Mouse (Mus musculus) hindbrain, embryonic 14.5 days (tissue): ENCODE measurements around the gene Hes3. TPM values are rescaled to one million over a fixed set of nuclear protein-coding genes. Genes with fewer than 3 reads are reported as not detected.

ENCODE experiments used
- ATAC-seq: fragments of 200-750 bp; cut with Nextera tagmentation; 2 replicates; pipeline ENCODE4 v1.8.0; 2017; ENCODE audit warnings: moderate number of reproducible peaks, mild to moderate bottlenecking, moderate TSS enrichment, moderate library complexity; ENCODE audit not compliant: low FRiP score
- DNase-seq: peaks from one replicate; pipeline ENCODE4 v3.0.0-alpha.2; 2015; ENCODE audit warnings: low spot score
- H3K27ac ChIP-seq: fragments of 300-500 bp; sonication (generic); 2 replicates; pipeline ENCODE4 v1.5.1; 2014; ENCODE audit warnings: mild to moderate bottlenecking, moderate library complexity
- H3K27me3 ChIP-seq: fragments of 300-500 bp; sonication (generic); 2 replicates; pipeline ENCODE4 v1.6.1; 2014; ENCODE audit warnings: mild to moderate bottlenecking, low read length, mixed read lengths; ENCODE audit not compliant: control insufficient read depth, insufficient read depth
- H3K36me3 ChIP-seq: fragments of 300-500 bp; sonication (generic); replicated peaks from 2 replicates; pipeline ENCODE4 v1.6.1; 2014; ENCODE audit not compliant: control insufficient read depth, insufficient read depth
- H3K4me1 ChIP-seq: fragments of 300-500 bp; sonication (generic); replicated peaks from 2 replicates; pipeline ENCODE4 v1.6.1; 2014; ENCODE audit warnings: antibody characterized with exemption, low read length, mixed read lengths; ENCODE audit not compliant: control insufficient read depth, insufficient read depth
- H3K4me2 ChIP-seq: fragments of 300-500 bp; sonication (generic); replicated peaks from 2 replicates; pipeline ENCODE4 v1.6.1; 2014; ENCODE audit warnings: mild to moderate bottlenecking, moderate library complexity
- H3K4me3 ChIP-seq: fragments of 300-500 bp; sonication (generic); replicated peaks from 2 replicates; pipeline ENCODE4 v1.5.1; 2014; ENCODE audit warnings: mild to moderate bottlenecking, low read length
- H3K9ac ChIP-seq: fragments of 300-500 bp; sonication (generic); 2 replicates; pipeline ENCODE4 v1.6.1; 2014
- H3K9me3 ChIP-seq: fragments of 300-500 bp; sonication (generic); 2 replicates; pipeline ENCODE4 v1.6.1; 2016; ENCODE audit warnings: low read length; ENCODE audit not compliant: control insufficient read depth
- WGBS: fragments of 180-500 bp; shearing (Covaris S2); extraction: QIAGEN DNeasy Blood & Tissue Kit; methylation state at CpG from one replicate; pipeline ENCODE4 v1.1.7; 2014; 5-methylcytosine and 5-hydroxymethylcytosine counted together
- polyA plus RNA-seq: library from polyadenylated mRNA; unstranded; fragments of >200 nt; fragmentation: Nextera tagmentation; extraction: Ambion mirVana; gene quantifications from 2 replicates; pipeline ENCODE4 v1.2.1, GENCODE M21; 2014

The Hes3 gene
- polyA plus RNA-seq, 1 experiment from 2014 or later, result 0.24 TPM

DNA sequence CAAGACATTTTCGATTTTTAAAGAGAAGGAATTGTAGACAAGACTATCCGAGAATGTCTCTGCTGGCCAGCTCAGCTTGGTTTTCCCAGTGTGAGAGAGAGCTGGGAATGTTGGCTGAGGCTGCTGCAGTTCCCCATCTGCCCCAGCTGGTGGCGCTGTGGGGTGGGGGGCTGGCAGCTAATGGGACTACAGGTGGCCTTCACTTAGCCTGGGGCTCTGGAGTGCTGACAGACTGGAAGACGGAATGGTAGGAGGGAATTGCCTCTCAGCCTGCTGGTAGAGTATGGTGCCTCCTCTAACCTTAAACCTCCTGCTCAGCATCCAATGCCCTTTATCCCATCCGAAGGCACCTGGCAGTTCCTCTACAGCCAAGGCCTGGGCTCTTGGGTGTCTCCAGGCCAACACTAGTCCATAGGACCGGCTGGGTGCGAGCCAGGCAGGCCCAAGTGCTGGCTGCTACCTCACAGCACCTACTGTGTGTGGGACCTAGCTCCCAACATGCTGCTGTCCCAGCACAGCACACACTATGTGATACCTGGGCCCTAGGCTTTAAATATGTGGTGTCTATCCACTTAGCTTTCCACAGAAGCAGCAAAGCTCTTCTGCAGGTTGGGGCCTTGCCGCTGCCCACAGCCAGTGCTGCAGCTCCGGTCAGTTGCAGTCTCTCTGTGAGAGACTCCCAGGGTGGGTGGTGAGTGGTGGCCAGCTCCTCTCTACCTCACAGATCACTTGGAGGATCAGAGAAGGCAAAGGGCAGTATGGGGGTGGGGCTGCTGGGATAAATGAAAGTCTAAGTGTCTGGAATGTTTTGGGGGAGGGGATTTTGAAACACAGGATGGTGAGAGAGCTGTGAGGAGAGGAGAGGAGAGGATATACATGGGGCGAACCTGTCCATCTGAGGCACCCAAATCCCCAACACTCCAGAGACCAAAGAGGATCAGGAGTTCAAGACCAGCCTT is 14.8 kb downstream of the Hes3 start:
- 58% methylated on average over 10 of the region's 10 CpGs for WGBS

DNA sequence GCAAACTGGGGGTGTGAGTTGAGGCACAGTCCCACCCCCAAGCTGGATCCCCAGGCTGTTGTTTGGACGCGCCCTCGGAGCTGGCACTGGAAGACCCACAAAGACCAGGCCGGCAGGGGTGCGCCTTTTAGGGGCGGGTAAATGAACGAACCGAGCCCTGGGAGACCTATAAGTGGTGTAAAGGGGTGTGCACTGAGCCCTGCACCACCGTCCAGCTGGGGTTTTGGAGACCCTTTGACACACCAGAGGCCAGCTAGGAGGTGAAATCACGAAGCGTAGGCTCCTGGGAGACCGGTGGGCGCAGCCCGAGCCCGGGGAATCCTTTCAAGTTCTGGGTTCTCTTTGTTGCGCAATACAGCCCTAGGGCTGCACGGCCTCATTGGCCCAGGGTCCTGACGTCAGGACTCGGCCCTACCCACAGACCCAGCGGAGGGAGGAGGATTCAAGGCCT is 16.8 kb downstream of the Hes3 start:
- H3K9me3 ChIP-seq, result no peaks in the 10 kb centered on the region
- peak; percentile 47 for DNase-seq
- 0 out of 2 replicates have a peak, but pooled peaks have one; percentile 41 for ATAC-seq
- peaks cover 51% of the 10 kb centered on the region for H3K27me3 ChIP-seq
- under 1% methylated on average over 20 of the region's 20 CpGs for WGBS
- H3K4me1 ChIP-seq, result peaks cover 11% of the 10 kb centered on the region; the same call in 1 of the 2 replicates
- peak overlapping the region; percentile 78 for H3K27ac ChIP-seq
- H3K36me3 ChIP-seq, result peaks cover 12% of the 10 kb centered on the region; the same call in 1 of the 2 replicates
- H3K4me2 ChIP-seq, result peak overlapping the region; percentile 91
- peak overlapping the region; percentile 64 for H3K4me3 ChIP-seq
- H3K9ac ChIP-seq, result peak overlapping the region; percentile 87

More for the DNA sequence above, 14.8 kb downstream of the Hes3 start:
- H3K9ac ChIP-seq, result no peak overlapping the region
- H3K4me2 ChIP-seq, result no peak overlapping the region
- H3K4me3 ChIP-seq, result no peak overlapping the region
- no peak overlapping the region for H3K27ac ChIP-seq
- H3K4me1 ChIP-seq, result peaks cover 11% of the 10 kb centered on the region; the same call in 1 of the 2 replicates
- H3K9me3 ChIP-seq, result no peaks in the 10 kb centered on the region
- DNase-seq, result no peak
- peaks cover 69% of the 10 kb centered on the region for H3K27me3 ChIP-seq
- peaks cover 19% of the 10 kb centered on the region; the same call in 1 of the 2 replicates for H3K36me3 ChIP-seq
- no peak for ATAC-seq

GRCm38 (mm10) chr4:152273621-152274236 is 17.7 kb downstream of the Hes3 start, which contains the start of gene Gpr153:
TSS of gene Gpr153 (plus strand) at chr4:152274232.
- Histone ChIP-seq H3K27ac (peak within 1 kb of the TSS; percentile 78), H3K9ac (peak within 1 kb of the TSS; percentile 87), H3K4me2 (peak within 1 kb of the TSS; percentile 91), H3K36me3 (peaks cover 7% of the 10 kb centered on the region; the same call in 1 of the 2 replicates), H3K4me3 (peak within 1 kb of the TSS; percentile 64), H3K4me1 (peaks cover 11% of the 10 kb centered on the region), H3K9me3 (no peaks in the 10 kb centered on the region), H3K27me3 (peaks cover 45% of the 10 kb centered on the region)
- DNase-seq (no peak), ATAC-seq (peak; percentile 78)
- under 1% methylated on average over 45 of the region's 48 CpGs for WGBS

- Histone ChIP-seq H3K4me3 (peak overlapping the region; percentile 64), H3K4me1 (peaks cover 11% of the 10 kb centered on the region), H3K36me3 (peaks cover 13% of the 10 kb centered on the region), H3K27ac (peak overlapping the region; percentile 78), H3K4me2 (peak overlapping the region; percentile 91), H3K9me3 (no peaks in the 10 kb centered on the region), H3K9ac (no peak overlapping the region; the same call in 1 of the 2 replicates), H3K27me3 (peaks cover 43% of the 10 kb centered on the region)
- no peak for ATAC-seq
- DNase-seq, result no peak
- 19% methylated on average over 3 of the region's 3 CpGs for WGBS
Observed at GRCm38 (mm10) chr4:152273191-152273590, 18.3 kb downstream of the Hes3 start.

GRCm38 (mm10) chr4:152272449-152273049 is 18.9 kb downstream of the Hes3 start:
- DNase-seq (no peak), ATAC-seq (no peak)
- 40% methylated on average over 9 of the region's 9 CpGs for WGBS
- H3K27ac ChIP-seq, result 0 out of 2 replicates have a peak overlapping the region, but pooled peaks have one; percentile 78
- H3K4me3 ChIP-seq, result no peak overlapping the region
- H3K36me3 ChIP-seq, result peaks cover 15% of the 10 kb centered on the region
- no peak overlapping the region for H3K9ac ChIP-seq
- H3K4me2 ChIP-seq, result no peak overlapping the region
- H3K9me3 ChIP-seq, result no peaks in the 10 kb centered on the region
- H3K27me3 ChIP-seq, result peaks cover 39% of the 10 kb centered on the region
- peaks cover 11% of the 10 kb centered on the region for H3K4me1 ChIP-seq

GRCm38 (mm10) chr4:152272006-152272405 is 19.5 kb downstream of the Hes3 start:
- DNase-seq, result no peak
- peaks cover 35% of the 10 kb centered on the region for H3K27me3 ChIP-seq
- peaks cover 11% of the 10 kb centered on the region for H3K4me1 ChIP-seq
- no peak overlapping the region for H3K4me3 ChIP-seq
- H3K36me3 ChIP-seq, result peaks cover 15% of the 10 kb centered on the region
- H3K9me3 ChIP-seq, result no peaks in the 10 kb centered on the region
- no peak for ATAC-seq
- WGBS, result 80% methylated on average over 7 of the region's 7 CpGs
- no peak overlapping the region for H3K9ac ChIP-seq
- H3K4me2 ChIP-seq, result no peak overlapping the region
- no peak overlapping the region for H3K27ac ChIP-seq

GRCm38 (mm10) chr4:152271334-152271733 is 20.1 kb downstream of the Hes3 start:
- Histone ChIP-seq H3K4me1 (peaks cover 11% of the 10 kb centered on the region), H3K9ac (no peak overlapping the region), H3K36me3 (peaks cover 15% of the 10 kb centered on the region), H3K4me2 (no peak overlapping the region), H3K27me3 (peaks cover 28% of the 10 kb centered on the region), H3K27ac (no peak overlapping the region), H3K9me3 (no peaks in the 10 kb centered on the region), H3K4me3 (no peak overlapping the region)
- 89% methylated on average over 11 of the region's 11 CpGs for WGBS
- no peak for DNase-seq
- no peak for ATAC-seq

- peaks cover 11% of the 10 kb centered on the region for H3K4me1 ChIP-seq
- H3K9me3 ChIP-seq, result no peaks in the 10 kb centered on the region
- WGBS, result 63% methylated on average over 9 of the region's 9 CpGs
- H3K27ac ChIP-seq, result no peak overlapping the region
- H3K4me2 ChIP-seq, result no peak overlapping the region
- H3K36me3 ChIP-seq, result peaks cover 15% of the 10 kb centered on the region
- no peak overlapping the region for H3K4me3 ChIP-seq
- DNase-seq, result no peak
- peaks cover 21% of the 10 kb centered on the region for H3K27me3 ChIP-seq
- no peak for ATAC-seq
- H3K9ac ChIP-seq, result no peak overlapping the region
Observed at GRCm38 (mm10) chr4:152270599-152270998, 20.9 kb downstream of the Hes3 start.
